Mouse (Mus musculus): ENCODE data around the gene Tspan17. TPM values are rescaled to one million over a fixed set of nuclear protein-coding genes. Genes with fewer than 3 reads are reported as not detected.

Tspan17 gene
- polyA plus RNA-seq, 1 experiment from 2014 or later = 12.0 TPM

DNA sequence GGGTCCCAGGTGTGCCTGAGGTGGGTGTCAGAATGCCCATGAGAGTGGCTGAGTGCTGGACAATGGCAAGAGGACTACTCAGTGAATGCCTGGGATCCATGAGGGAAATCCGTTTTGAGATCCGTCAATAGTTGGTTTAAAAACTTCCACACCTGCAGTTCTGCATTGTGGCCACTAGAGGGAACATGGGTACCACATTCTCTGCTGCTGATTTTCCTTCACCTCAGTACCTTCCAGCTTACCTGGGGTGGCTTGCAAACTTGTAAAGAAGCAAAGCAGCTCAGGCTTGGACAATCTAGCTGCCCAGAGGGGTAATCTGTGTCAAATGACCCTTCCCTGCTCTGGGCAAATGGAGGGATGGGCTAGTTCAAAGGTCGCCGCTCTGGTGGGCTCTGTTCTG, 8.2 kb downstream of the Tspan17 start:
- no peaks in the 10 kb centered on the region for H3K9me3 ChIP-seq (ENCODE audit: control insufficient read depth, low read length)
- H3K27ac ChIP-seq (ENCODE audit: low read depth, low read length) = no peak overlapping the region
- DNase-seq (ENCODE audit: low spot score) (peak; percentile 73), ATAC-seq (ENCODE audit: low FRiP score) (no peak)
- H3K27me3 ChIP-seq (ENCODE audit: control insufficient read depth, insufficient read depth, low read length) = peaks cover 9% of the 10 kb centered on the region
- 34% methylated on average over 4 of the region's 4 CpGs for WGBS
- no peaks in the 10 kb centered on the region for H3K36me3 ChIP-seq (ENCODE audit: control insufficient read depth, insufficient read depth, low read length)
- H3K4me1 ChIP-seq (replicated peaks; ENCODE audit: control insufficient read depth, insufficient read depth, low read length) = no peaks in the 10 kb centered on the region
- no peak overlapping the region for H3K4me2 ChIP-seq (replicated peaks; ENCODE audit: low read depth, low read length)
- H3K4me3 ChIP-seq (ENCODE audit: low read depth, low read length) = no peak overlapping the region
- no peak overlapping the region for H3K9ac ChIP-seq (ENCODE audit: low read depth, low read length)

- DNase-seq (ENCODE audit: low spot score) = no peak
- no peaks in the 10 kb centered on the region for H3K4me1 ChIP-seq (replicated peaks; ENCODE audit: control insufficient read depth, insufficient read depth, low read length)
- H3K27ac ChIP-seq (ENCODE audit: low read depth, low read length) = no peak overlapping the region
- no peak overlapping the region for H3K4me2 ChIP-seq (replicated peaks; ENCODE audit: low read depth, low read length)
- no peaks in the 10 kb centered on the region for H3K36me3 ChIP-seq (ENCODE audit: control insufficient read depth, insufficient read depth, low read length)
- H3K4me3 ChIP-seq (ENCODE audit: low read depth, low read length) = no peak overlapping the region
- no peaks in the 10 kb centered on the region for H3K9me3 ChIP-seq (ENCODE audit: control insufficient read depth, low read length)
- ATAC-seq (ENCODE audit: low FRiP score) = no peak
- 86% methylated on average over 16 of the region's 16 CpGs for WGBS
- H3K27me3 ChIP-seq (ENCODE audit: control insufficient read depth, insufficient read depth, low read length) = peaks cover 9% of the 10 kb centered on the region
- H3K9ac ChIP-seq (ENCODE audit: low read depth, low read length) = no peak overlapping the region
These were observed 8.9 kb downstream of the Tspan17 start for GRCm38 (mm10) chr13:54797861-54798643.

DNA sequence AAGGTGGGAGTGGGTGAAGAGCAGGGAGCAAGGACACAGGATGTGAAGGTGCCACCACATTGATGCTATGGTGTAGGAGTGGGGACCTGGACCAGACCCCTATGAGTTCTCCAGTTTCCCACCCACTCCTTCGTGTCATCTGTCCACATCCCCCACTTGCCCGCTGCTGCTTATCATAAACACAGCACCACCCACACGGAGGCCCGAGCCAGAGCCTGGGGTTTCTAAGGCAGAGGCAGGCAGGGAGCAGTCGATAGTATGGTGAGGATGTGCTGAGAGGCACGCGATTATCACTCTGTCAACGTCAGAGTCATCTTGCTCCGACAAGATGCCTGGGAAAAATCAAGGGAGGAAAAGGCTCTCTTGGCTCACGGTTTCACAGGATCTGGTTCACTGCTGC, 9.6 kb downstream of the Tspan17 start:
- Histone ChIP-seq H3K9me3 (ENCODE audit: control insufficient read depth, low read length) (no peaks in the 10 kb centered on the region), H3K27me3 (ENCODE audit: control insufficient read depth, insufficient read depth, low read length) (peaks cover 11% of the 10 kb centered on the region), H3K4me2 (replicated peaks; ENCODE audit: low read depth, low read length) (no peak overlapping the region), H3K27ac (ENCODE audit: low read depth, low read length) (no peak overlapping the region), H3K4me1 (replicated peaks; ENCODE audit: control insufficient read depth, insufficient read depth, low read length) (no peaks in the 10 kb centered on the region), H3K9ac (ENCODE audit: low read depth, low read length) (no peak overlapping the region), H3K4me3 (ENCODE audit: low read depth, low read length) (no peak overlapping the region), H3K36me3 (ENCODE audit: control insufficient read depth, insufficient read depth, low read length) (no peaks in the 10 kb centered on the region)
- ATAC-seq (ENCODE audit: low FRiP score) = no peak
- no peak for DNase-seq (ENCODE audit: low spot score)
- 77% methylated on average over 10 of the region's 10 CpGs for WGBS

GRCm38 (mm10) chr13:54799701-54800100, 10.5 kb downstream of the Tspan17 start:
- WGBS = 23% methylated on average over 9 of the region's 9 CpGs
- no peak overlapping the region for H3K4me2 ChIP-seq (replicated peaks; ENCODE audit: low read depth, low read length)
- no peaks in the 10 kb centered on the region for H3K36me3 ChIP-seq (ENCODE audit: control insufficient read depth, insufficient read depth, low read length)
- peaks cover 16% of the 10 kb centered on the region for H3K27me3 ChIP-seq (ENCODE audit: control insufficient read depth, insufficient read depth, low read length)
- no peaks in the 10 kb centered on the region for H3K4me1 ChIP-seq (replicated peaks; ENCODE audit: control insufficient read depth, insufficient read depth, low read length)
- H3K27ac ChIP-seq (ENCODE audit: low read depth, low read length) = no peak overlapping the region
- H3K9me3 ChIP-seq (ENCODE audit: control insufficient read depth, low read length) = no peaks in the 10 kb centered on the region
- no peak overlapping the region for H3K9ac ChIP-seq (ENCODE audit: low read depth, low read length)
- H3K4me3 ChIP-seq (ENCODE audit: low read depth, low read length) = no peak overlapping the region
- DNase-seq (ENCODE audit: low spot score) (peak; percentile 91), ATAC-seq (ENCODE audit: low FRiP score) (no peak)

DNA sequence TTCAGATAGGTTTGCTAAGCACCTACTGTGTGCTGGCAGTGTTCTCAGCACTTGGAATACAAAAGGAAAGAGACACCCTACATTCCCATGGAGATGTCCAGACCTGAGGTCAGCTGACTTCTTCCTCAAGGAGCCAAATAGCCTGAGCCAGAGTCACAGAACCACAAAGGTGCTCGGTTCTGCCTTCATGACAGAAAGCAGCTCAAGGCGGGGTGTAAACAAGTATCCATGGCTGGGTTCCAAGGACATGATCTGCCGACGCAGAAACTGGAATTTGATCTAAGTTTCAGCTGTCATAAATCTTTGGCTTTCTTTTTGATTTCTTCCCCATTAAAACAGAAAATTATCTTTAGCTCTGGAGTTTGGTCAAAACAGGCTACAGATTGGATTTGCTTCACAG, 11.0 kb downstream of the Tspan17 start:
- WGBS = 80% methylated on average over 4 of the region's 4 CpGs
- no peak for DNase-seq (ENCODE audit: low spot score)

DNA sequence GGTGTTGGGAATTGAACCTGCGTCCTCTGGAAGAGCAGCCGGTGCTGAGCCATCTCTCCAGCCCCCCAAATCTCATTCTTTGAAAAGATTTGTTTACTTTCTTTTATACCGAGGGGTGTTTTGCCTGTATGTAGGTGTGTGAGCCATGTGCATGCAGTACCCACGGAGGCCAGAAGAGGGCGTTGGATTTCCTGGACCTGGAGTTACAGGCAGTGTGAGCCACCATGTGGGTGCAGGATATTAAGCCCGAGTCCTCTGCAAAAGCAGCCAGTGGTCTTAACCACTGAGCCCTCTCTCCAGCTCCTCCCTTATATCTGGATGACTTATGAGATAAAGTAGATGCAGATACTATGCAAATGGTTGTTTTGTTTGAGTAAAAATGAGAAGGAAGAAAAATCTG, 13.8 kb downstream of the Tspan17 start:
- Histone ChIP-seq H3K9me3 (ENCODE audit: control insufficient read depth, low read length) (no peaks in the 10 kb centered on the region), H3K27me3 (ENCODE audit: control insufficient read depth, insufficient read depth, low read length) (peaks cover 11% of the 10 kb centered on the region), H3K36me3 (ENCODE audit: control insufficient read depth, insufficient read depth, low read length) (no peaks in the 10 kb centered on the region), H3K4me3 (ENCODE audit: low read depth, low read length) (no peak overlapping the region), H3K4me1 (replicated peaks; ENCODE audit: control insufficient read depth, insufficient read depth, low read length) (peaks cover 6% of the 10 kb centered on the region; the same call in 1 of the 2 replicates), H3K27ac (ENCODE audit: low read depth, low read length) (no peak overlapping the region), H3K9ac (ENCODE audit: low read depth, low read length) (no peak overlapping the region), H3K4me2 (replicated peaks; ENCODE audit: low read depth, low read length) (no peak overlapping the region)
- no peak for ATAC-seq (ENCODE audit: low FRiP score)
- 79% methylated on average over 6 of the region's 6 CpGs for WGBS
- DNase-seq (ENCODE audit: low spot score) = peak; percentile 21

More for the DNA sequence above, 11.0 kb downstream of the Tspan17 start:
- peaks cover 16% of the 10 kb centered on the region for H3K27me3 ChIP-seq (ENCODE audit: control insufficient read depth, insufficient read depth, low read length)
- no peak overlapping the region for H3K9ac ChIP-seq (ENCODE audit: low read depth, low read length)
- H3K36me3 ChIP-seq (ENCODE audit: control insufficient read depth, insufficient read depth, low read length) = no peaks in the 10 kb centered on the region
- no peak overlapping the region for H3K4me3 ChIP-seq (ENCODE audit: low read depth, low read length)
- no peak for ATAC-seq (ENCODE audit: low FRiP score)
- H3K27ac ChIP-seq (ENCODE audit: low read depth, low read length) = no peak overlapping the region
- no peak overlapping the region for H3K4me2 ChIP-seq (replicated peaks; ENCODE audit: low read depth, low read length)
- H3K9me3 ChIP-seq (ENCODE audit: control insufficient read depth, low read length) = no peaks in the 10 kb centered on the region
- H3K4me1 ChIP-seq (replicated peaks; ENCODE audit: control insufficient read depth, insufficient read depth, low read length) = no peaks in the 10 kb centered on the region

- WGBS = 41% methylated on average over 21 of the region's 21 CpGs
- H3K4me2 ChIP-seq (replicated peaks; ENCODE audit: low read depth, low read length) = no peak overlapping the region
- no peak overlapping the region for H3K27ac ChIP-seq (ENCODE audit: low read depth, low read length)
- H3K4me1 ChIP-seq (replicated peaks; ENCODE audit: control insufficient read depth, insufficient read depth, low read length) = peaks cover 6% of the 10 kb centered on the region; the same call in 1 of the 2 replicates
- ATAC-seq (ENCODE audit: low FRiP score) (no peak), DNase-seq (ENCODE audit: low spot score) (peak; percentile 68)
- H3K9ac ChIP-seq (ENCODE audit: low read depth, low read length) = no peak overlapping the region
- H3K36me3 ChIP-seq (ENCODE audit: control insufficient read depth, insufficient read depth, low read length) = no peaks in the 10 kb centered on the region
- peaks cover 11% of the 10 kb centered on the region for H3K27me3 ChIP-seq (ENCODE audit: control insufficient read depth, insufficient read depth, low read length)
- no peaks in the 10 kb centered on the region for H3K9me3 ChIP-seq (ENCODE audit: control insufficient read depth, low read length)
- no peak overlapping the region for H3K4me3 ChIP-seq (ENCODE audit: low read depth, low read length)
These were observed 16.1 kb downstream of the Tspan17 start for GRCm38 (mm10) chr13:54805134-54805838.

DNA sequence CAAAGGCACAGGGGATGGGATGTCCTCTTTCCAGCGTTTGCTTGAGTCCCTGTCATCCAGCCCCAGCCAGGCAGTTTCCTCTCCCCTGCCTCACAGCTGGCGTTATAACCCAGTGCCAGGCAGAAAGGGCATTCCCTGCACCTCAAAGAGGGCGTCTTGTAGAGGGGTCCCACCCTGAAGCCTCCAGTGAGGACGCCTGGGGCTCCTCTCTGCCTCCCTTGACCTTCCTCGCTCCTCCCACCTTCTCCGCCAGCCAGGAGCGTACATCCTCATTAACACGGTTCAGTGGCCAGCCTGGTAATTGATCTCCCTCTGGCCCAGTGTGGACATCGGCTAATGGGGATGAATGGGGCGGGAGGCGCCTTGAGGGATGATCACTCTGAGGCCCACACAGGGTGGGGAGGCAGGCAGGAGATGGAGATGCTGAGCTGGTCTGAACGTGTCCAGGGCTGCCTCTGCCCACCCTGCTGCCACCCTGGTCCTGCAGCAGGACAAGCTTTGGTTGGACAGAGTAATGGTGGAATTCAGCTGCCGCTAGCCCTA, 17.3 kb downstream of the Tspan17 start:
- WGBS = 24% methylated on average over 13 of the region's 13 CpGs
- Histone ChIP-seq H3K27me3 (ENCODE audit: control insufficient read depth, insufficient read depth, low read length) (peaks cover 11% of the 10 kb centered on the region), H3K4me3 (ENCODE audit: low read depth, low read length) (no peak overlapping the region), H3K36me3 (ENCODE audit: control insufficient read depth, insufficient read depth, low read length) (no peaks in the 10 kb centered on the region), H3K9ac (ENCODE audit: low read depth, low read length) (no peak overlapping the region), H3K4me2 (replicated peaks; ENCODE audit: low read depth, low read length) (no peak overlapping the region), H3K27ac (ENCODE audit: low read depth, low read length) (peak overlapping the region; percentile 60), H3K9me3 (ENCODE audit: control insufficient read depth, low read length) (no peaks in the 10 kb centered on the region), H3K4me1 (replicated peaks; ENCODE audit: control insufficient read depth, insufficient read depth, low read length) (peaks cover 6% of the 10 kb centered on the region; the same call in 1 of the 2 replicates)
- ATAC-seq (ENCODE audit: low FRiP score) (peak; percentile 78), DNase-seq (ENCODE audit: low spot score) (peak; percentile 56)

Data from hindbrain, embryonic 11.5 days (tissue).